Mouse (Mus musculus) limb, embryonic 14.5 days (tissue): Measurements from ENCODE around the gene Ssr2. TPM values are rescaled to one million over a fixed set of nuclear protein-coding genes. Genes with fewer than 3 reads are reported as not detected.
A peak's percentile ranks its signal among the peaks of the same experiment; 100 is the strongest.
"Not testable (repeated sequence)": the region's sequence is repeated elsewhere in the genome, so short reads cannot be mapped to it uniquely, and the experiment has no call there.

Source experiments
- ATAC-seq: fragments of 200-750 bp; cut with Nextera tagmentation; 2 replicates; pipeline ENCODE4 v1.8.0; 2017; ENCODE audit warnings: low read depth, moderate number of reproducible peaks, moderate TSS enrichment; ENCODE audit not compliant: low FRiP score
- DNase-seq: peaks from one replicate; pipeline ENCODE4 v3.0.0-alpha.2; 2015; ENCODE audit warnings: low spot score
- H3K27ac ChIP-seq: fragments of 300-500 bp; sonication (generic); replicated peaks from 2 replicates; pipeline ENCODE4 v1.5.1; 2014; ENCODE audit warnings: low read depth, mild to moderate bottlenecking, low read length, moderate library complexity, mixed read lengths
- H3K27me3 ChIP-seq: fragments of 300-500 bp; sonication (generic); 2 replicates; pipeline ENCODE4 v1.6.1; 2014; ENCODE audit warnings: low read length, mixed read lengths; ENCODE audit not compliant: control insufficient read depth, insufficient read depth
- H3K36me3 ChIP-seq: fragments of 300-500 bp; sonication (generic); 2 replicates; pipeline ENCODE4 v1.6.1; 2014; ENCODE audit warnings: mild to moderate bottlenecking, low read length, moderate library complexity, mixed read lengths; ENCODE audit not compliant: control insufficient read depth, insufficient read depth
- H3K4me1 ChIP-seq: fragments of 300-500 bp; sonication (generic); 2 replicates; pipeline ENCODE4 v1.6.1; 2014; ENCODE audit warnings: antibody characterized with exemption, low read length, mixed read lengths; ENCODE audit not compliant: control insufficient read depth, insufficient read depth
- H3K4me2 ChIP-seq: fragments of 300-500 bp; sonication (generic); replicated peaks from 2 replicates; pipeline ENCODE4 v1.6.1; 2014; ENCODE audit warnings: low read depth, mild to moderate bottlenecking, low read length, moderate library complexity; ENCODE audit not compliant: severe bottlenecking
- H3K4me3 ChIP-seq: fragments of 300-500 bp; sonication (generic); replicated peaks from 2 replicates; pipeline ENCODE4 v1.5.1; 2014; ENCODE audit warnings: low read length
- H3K9ac ChIP-seq: fragments of 300-500 bp; sonication (generic); 2 replicates; pipeline ENCODE4 v1.6.1; 2014; ENCODE audit warnings: mild to moderate bottlenecking, low read depth, low read length, moderate library complexity; ENCODE audit not compliant: severe bottlenecking
- H3K9me3 ChIP-seq: fragments of 300-500 bp; sonication (generic); 2 replicates; pipeline ENCODE4 v1.6.1; 2016; ENCODE audit warnings: low read length; ENCODE audit not compliant: control insufficient read depth
- POLR2A ChIP-seq: fragments of 200-500 bp; IDR thresholded peaks from 2 replicates; pipeline ENCODE4 v1.8.0; 2012; ENCODE audit warnings: inconsistent platforms, mild to moderate bottlenecking, moderate library complexity, borderline replicate concordance; ENCODE audit not compliant: insufficient read depth, insufficient read length; ENCODE audit errors: extremely low read depth
- WGBS: fragments of 180-500 bp; shearing (Covaris S2); extraction: QIAGEN DNeasy Blood & Tissue Kit; methylation state at CpG from one replicate; pipeline ENCODE4 v1.1.7; 2014; 5-methylcytosine and 5-hydroxymethylcytosine counted together
- polyA plus RNA-seq, 2 experiments: library from polyadenylated mRNA; depleted of rRNA in 1 of 2; stranded (reverse) in 1 of 2; unstranded in 1 of 2; fragments of >200 nt; fragmentation: Nextera tagmentation in 1 of 2; extraction: Ambion mirVana in 1 of 2; gene quantifications; 2 replicates each; pipeline versions ENCODE4 v1.2.1 to v1.2.3; 2012 to 2014

Ssr2 gene
- polyA plus RNA-seq, 2 experiments = 325 to 422 TPM

DNA sequence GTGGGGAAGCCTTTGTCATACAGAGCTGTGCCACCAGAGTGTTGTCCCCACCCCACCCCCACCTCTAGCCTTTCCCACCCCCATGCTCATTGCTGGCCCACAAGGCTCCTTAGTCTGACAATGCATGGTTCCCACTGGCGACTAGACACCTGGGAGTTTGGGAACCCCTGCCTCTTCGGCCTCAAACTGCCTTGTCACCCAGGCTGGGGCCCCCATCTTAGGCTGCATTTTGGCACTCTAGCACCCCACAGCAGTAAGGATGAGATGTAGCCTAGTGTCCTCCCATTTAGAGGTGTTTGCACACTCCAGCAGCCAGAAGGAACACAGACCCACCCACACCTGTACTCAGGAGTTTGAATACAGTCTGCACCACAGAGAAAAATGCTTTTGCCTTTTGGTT is 1.9 kb upstream of the Ssr2 start:
- H3K27ac ChIP-seq = no peak overlapping the region
- TF ChIP-seq POLR2A = no peak
- DNase-seq = no peak
- H3K4me2 ChIP-seq = no peak overlapping the region
- no peaks in the 10 kb centered on the region; the same call in 1 of the 2 replicates for H3K4me1 ChIP-seq
- H3K36me3 ChIP-seq = peaks cover 16% of the 10 kb centered on the region
- ATAC-seq = no peak
- no peak overlapping the region for H3K4me3 ChIP-seq
- no peaks in the 10 kb centered on the region for H3K9me3 ChIP-seq
- H3K9ac ChIP-seq = no peak overlapping the region
- 76% methylated on average over 2 of the region's 2 CpGs for WGBS
- no peaks in the 10 kb centered on the region for H3K27me3 ChIP-seq

DNA sequence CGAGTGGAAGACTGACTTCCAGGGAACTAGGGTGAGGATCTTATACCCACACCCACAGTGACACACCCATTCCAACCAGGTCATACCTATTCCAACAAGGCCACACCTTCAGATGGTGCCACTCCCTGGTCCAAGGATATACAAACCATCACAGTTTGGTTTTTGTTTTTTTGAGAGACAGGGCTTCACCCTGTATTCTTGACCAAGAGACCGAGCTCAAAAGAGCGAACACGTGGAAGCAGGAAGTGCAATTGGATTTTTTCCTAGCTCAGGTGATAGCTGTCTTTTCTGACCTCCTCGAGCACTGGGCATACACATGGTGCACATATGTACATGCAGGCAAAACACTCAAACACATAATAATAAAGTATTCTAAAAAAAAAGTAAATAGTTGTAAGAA is 2.2 kb downstream of the Ssr2 start:
- H3K4me2 ChIP-seq, H3K9me3 ChIP-seq, H3K27ac ChIP-seq, H3K4me3 ChIP-seq, ATAC-seq, DNase-seq, H3K9ac ChIP-seq, H3K27me3 ChIP-seq: not testable (repeated sequence)
- 83% methylated on average over 5 of the region's 5 CpGs for WGBS
- Histone ChIP-seq H3K36me3 (peaks cover 21% of the 10 kb centered on the region), H3K4me1 (peaks cover 11% of the 10 kb centered on the region)

DNA sequence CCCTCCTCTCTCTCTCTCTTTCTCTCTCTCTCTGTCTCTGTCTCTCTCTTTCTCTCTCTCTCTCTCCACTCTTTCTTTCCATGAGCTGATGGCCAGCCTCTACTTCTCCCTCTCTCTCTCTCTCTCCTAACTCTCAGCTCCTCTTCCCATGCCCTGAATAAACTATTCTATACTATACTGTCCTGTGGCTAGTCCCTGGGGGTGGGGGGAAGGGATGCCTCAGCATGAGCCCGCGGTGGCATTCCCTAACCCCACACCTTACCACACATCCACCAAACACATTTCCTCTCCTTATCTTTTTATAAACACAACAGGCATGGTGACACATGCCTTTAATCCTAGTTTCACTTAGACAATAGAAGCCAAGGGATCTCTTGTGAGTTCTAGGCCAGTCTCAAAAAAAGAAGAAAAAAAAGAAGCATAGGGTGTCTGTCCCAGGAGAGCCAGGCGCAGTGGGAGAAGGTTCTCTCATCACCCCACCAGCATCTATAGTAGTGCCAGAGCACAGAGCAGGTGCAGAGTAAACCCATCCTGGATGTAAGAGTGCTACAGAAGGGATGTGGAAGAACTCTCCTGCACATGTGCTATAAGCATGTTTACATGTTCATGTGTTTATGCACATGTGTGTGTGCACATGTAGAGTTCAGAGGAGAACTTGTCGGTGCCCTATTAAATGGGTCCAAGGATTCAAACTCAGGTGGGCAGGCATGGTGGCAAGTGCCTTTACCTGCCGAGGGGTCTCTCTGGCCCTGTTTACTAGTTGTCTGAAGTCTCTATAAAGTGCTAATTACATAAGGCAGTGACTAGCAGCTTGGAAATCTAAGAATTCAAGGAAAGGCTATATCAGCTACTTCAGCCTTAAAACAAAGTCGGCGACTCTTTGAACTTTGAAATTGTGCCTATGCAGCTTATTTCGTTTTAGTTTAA is 3.1 kb downstream of the Ssr2 start:
- no peak for ATAC-seq
- TF ChIP-seq POLR2A = no peak
- H3K36me3 ChIP-seq = peaks cover 29% of the 10 kb centered on the region
- H3K4me3 ChIP-seq = peak overlapping the region; percentile 87
- DNase-seq = no peak
- H3K4me2 ChIP-seq = peak overlapping the region; percentile 68
- WGBS = 43% methylated on average over 8 of the region's 8 CpGs
- no peaks in the 10 kb centered on the region for H3K9me3 ChIP-seq
- H3K27ac ChIP-seq = 0 out of 2 replicates have a peak overlapping the region, but pooled peaks have one; percentile 33
- no peaks in the 10 kb centered on the region for H3K27me3 ChIP-seq
- peaks cover 11% of the 10 kb centered on the region for H3K4me1 ChIP-seq
- H3K9ac ChIP-seq = peak overlapping the region; percentile 82

DNA sequence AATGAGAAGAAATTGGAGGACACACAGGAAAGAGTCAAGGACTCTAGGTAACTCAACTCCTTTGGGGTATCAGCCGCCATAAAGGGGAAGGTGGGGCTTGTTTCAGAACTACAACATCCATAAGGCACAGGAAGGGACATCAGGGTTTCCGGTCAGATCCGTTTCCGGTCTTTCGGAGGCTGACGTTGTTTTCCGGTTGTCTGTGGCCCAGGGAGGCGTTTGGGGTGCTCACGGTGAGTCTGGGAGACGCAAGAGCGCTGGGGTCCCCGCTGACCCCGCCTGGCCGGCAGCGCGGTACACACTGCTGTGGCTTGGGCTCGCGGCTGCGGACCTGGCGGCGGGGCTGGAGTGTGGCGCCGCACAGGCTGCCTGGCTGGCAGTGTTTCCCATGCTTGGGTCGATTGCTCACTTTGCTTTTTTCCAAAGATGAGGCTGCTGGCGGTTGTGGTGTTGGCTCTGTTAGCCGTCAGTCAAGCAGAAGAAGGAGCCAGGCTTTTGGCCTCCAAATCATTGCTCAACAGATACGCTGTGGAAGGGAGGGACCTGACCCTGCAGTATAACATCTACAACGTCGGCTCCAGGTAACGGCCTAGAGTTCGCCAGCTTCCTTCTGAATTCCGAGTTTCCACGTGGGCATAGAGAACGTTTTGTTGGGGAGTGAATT is 3.9 kb downstream of the Ssr2 start:
- Histone ChIP-seq H3K9ac (peak overlapping the region; percentile 82), H3K27me3 (no peaks in the 10 kb centered on the region), H3K4me3 (peak overlapping the region; percentile 87), H3K9me3 (no peaks in the 10 kb centered on the region), H3K4me1 (peaks cover 11% of the 10 kb centered on the region), H3K27ac (0 out of 2 replicates have a peak overlapping the region, but pooled peaks have one; percentile 48), H3K36me3 (peaks cover 34% of the 10 kb centered on the region), H3K4me2 (peak overlapping the region; percentile 68)
- WGBS = 1% methylated on average over 33 of the region's 34 CpGs
- ATAC-seq (peak; percentile 84), DNase-seq (peak; percentile 86)
- TF ChIP-seq POLR2A = no peak; the same call in 1 of the 2 replicates

DNA sequence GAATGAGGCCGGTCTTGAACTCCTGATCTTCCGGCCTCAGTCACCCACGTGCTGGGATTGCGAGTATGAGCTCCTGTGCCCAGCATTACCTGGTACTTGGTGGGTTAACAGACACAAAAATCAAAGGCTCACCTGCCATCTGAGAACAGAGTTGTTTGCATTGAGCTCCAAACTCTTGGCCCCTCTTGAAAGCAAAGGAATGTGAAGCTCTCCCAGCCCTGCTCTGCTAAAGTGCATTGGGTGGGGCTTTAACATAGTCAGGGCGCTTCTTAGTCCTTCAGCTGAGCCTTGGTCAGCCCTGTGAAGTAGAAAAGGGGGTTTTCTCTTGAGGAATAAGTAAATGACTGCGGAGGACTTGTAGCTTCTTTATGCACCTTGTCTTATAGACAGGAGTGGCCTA is 10.1 kb downstream of the Ssr2 start:
- Histone ChIP-seq H3K27ac (no peak overlapping the region), H3K9me3 (no peaks in the 10 kb centered on the region), H3K9ac (no peak overlapping the region), H3K4me1 (peaks cover 1% of the 10 kb centered on the region; the same call in 1 of the 2 replicates), H3K36me3 (peaks cover 71% of the 10 kb centered on the region), H3K27me3 (no peaks in the 10 kb centered on the region), H3K4me2 (no peak overlapping the region), H3K4me3 (no peak overlapping the region)
- no peak for TF ChIP-seq POLR2A
- DNase-seq (no peak), ATAC-seq (no peak)
- WGBS = 96% methylated on average over 6 of the region's 6 CpGs
